Mouse (Mus musculus) limb, embryonic 14.5 days (tissue): ENCODE results near the gene Dars2. TPM values are rescaled to one million over a fixed set of nuclear protein-coding genes. Genes with fewer than 3 reads are reported as not detected.
A peak's percentile ranks its signal among the peaks of the same experiment; 100 is the strongest.

Experiments used
- ATAC-seq: fragments of 200-750 bp; cut with Nextera tagmentation; 2 replicates; pipeline ENCODE4 v1.8.0; 2017; ENCODE audit warnings: low read depth, moderate number of reproducible peaks, moderate TSS enrichment; ENCODE audit not compliant: low FRiP score
- DNase-seq: peaks from one replicate; pipeline ENCODE4 v3.0.0-alpha.2; 2015; ENCODE audit warnings: low spot score
- H3K27ac ChIP-seq: fragments of 300-500 bp; sonication (generic); replicated peaks from 2 replicates; pipeline ENCODE4 v1.5.1; 2014; ENCODE audit warnings: low read depth, mild to moderate bottlenecking, low read length, moderate library complexity, mixed read lengths
- H3K27me3 ChIP-seq: fragments of 300-500 bp; sonication (generic); 2 replicates; pipeline ENCODE4 v1.6.1; 2014; ENCODE audit warnings: low read length, mixed read lengths; ENCODE audit not compliant: control insufficient read depth, insufficient read depth
- H3K36me3 ChIP-seq: fragments of 300-500 bp; sonication (generic); 2 replicates; pipeline ENCODE4 v1.6.1; 2014; ENCODE audit warnings: mild to moderate bottlenecking, low read length, moderate library complexity, mixed read lengths; ENCODE audit not compliant: control insufficient read depth, insufficient read depth
- H3K4me1 ChIP-seq: fragments of 300-500 bp; sonication (generic); 2 replicates; pipeline ENCODE4 v1.6.1; 2014; ENCODE audit warnings: antibody characterized with exemption, low read length, mixed read lengths; ENCODE audit not compliant: control insufficient read depth, insufficient read depth
- H3K4me2 ChIP-seq: fragments of 300-500 bp; sonication (generic); replicated peaks from 2 replicates; pipeline ENCODE4 v1.6.1; 2014; ENCODE audit warnings: low read depth, mild to moderate bottlenecking, low read length, moderate library complexity; ENCODE audit not compliant: severe bottlenecking
- H3K4me3 ChIP-seq: fragments of 300-500 bp; sonication (generic); replicated peaks from 2 replicates; pipeline ENCODE4 v1.5.1; 2014; ENCODE audit warnings: low read length
- H3K9ac ChIP-seq: fragments of 300-500 bp; sonication (generic); 2 replicates; pipeline ENCODE4 v1.6.1; 2014; ENCODE audit warnings: mild to moderate bottlenecking, low read depth, low read length, moderate library complexity; ENCODE audit not compliant: severe bottlenecking
- H3K9me3 ChIP-seq: fragments of 300-500 bp; sonication (generic); 2 replicates; pipeline ENCODE4 v1.6.1; 2016; ENCODE audit warnings: low read length; ENCODE audit not compliant: control insufficient read depth
- POLR2A ChIP-seq: fragments of 200-500 bp; IDR thresholded peaks from 2 replicates; pipeline ENCODE4 v1.8.0; 2012; ENCODE audit warnings: inconsistent platforms, mild to moderate bottlenecking, moderate library complexity, borderline replicate concordance; ENCODE audit not compliant: insufficient read depth, insufficient read length; ENCODE audit errors: extremely low read depth
- WGBS: fragments of 180-500 bp; shearing (Covaris S2); extraction: QIAGEN DNeasy Blood & Tissue Kit; methylation state at CpG from one replicate; pipeline ENCODE4 v1.1.7; 2014; 5-methylcytosine and 5-hydroxymethylcytosine counted together
- polyA plus RNA-seq, 2 experiments: library from polyadenylated mRNA; depleted of rRNA in 1 of 2; stranded (reverse) in 1 of 2; unstranded in 1 of 2; fragments of >200 nt; fragmentation: Nextera tagmentation in 1 of 2; extraction: Ambion mirVana in 1 of 2; gene quantifications; 2 replicates each; pipeline versions ENCODE4 v1.2.1 to v1.2.3; 2012 to 2014

The Dars2 gene
- polyA plus RNA-seq, 2 experiments = 19.7 to 23.8 TPM

GRCm38 (mm10) chr1:161035281-161035785 is 35.1 kb downstream of the Dars2 start:
- Histone ChIP-seq H3K27ac (peak overlapping the region; percentile 89), H3K4me2 (peak overlapping the region; percentile 85), H3K9me3 (no peaks in the 10 kb centered on the region), H3K36me3 (peaks cover 55% of the 10 kb centered on the region), H3K9ac (peak overlapping the region; percentile 94), H3K27me3 (no peaks in the 10 kb centered on the region), H3K4me3 (peak overlapping the region; percentile 72), H3K4me1 (peaks cover 17% of the 10 kb centered on the region)
- TF ChIP-seq POLR2A = no peak
- ATAC-seq (peak; percentile 1; the same call in 1 of the 2 replicates), DNase-seq (peak; percentile 39)
- 0% methylated on average over 14 of the region's 14 CpGs for WGBS

GRCm38 (mm10) chr1:161034435-161035280 is 35.8 kb downstream of the Dars2 start, which contains the start of gene Zbtb37:
Zbtb37 (minus strand) TSS chr1:161034849.
- ATAC-seq = peak; percentile 93
- Histone ChIP-seq H3K9me3 (no peaks in the 10 kb centered on the region), H3K4me1 (peaks cover 17% of the 10 kb centered on the region), H3K9ac (peak within 1 kb of the TSS; percentile 94), H3K27me3 (no peaks in the 10 kb centered on the region), H3K27ac (peak within 1 kb of the TSS; percentile 90), H3K4me3 (peak within 1 kb of the TSS; percentile 72), H3K36me3 (peaks cover 60% of the 10 kb centered on the region), H3K4me2 (peak within 1 kb of the TSS; percentile 85)
- WGBS = under 1% methylated on average over 58 of the region's 76 CpGs
- DNase-seq = peak; percentile 98
- TF ChIP-seq POLR2A = peak; percentile 100; the same call in 1 of the 2 replicates

GRCm38 (mm10) chr1:161033856-161034434 is 36.5 kb downstream of the Dars2 start:
- H3K4me3 ChIP-seq = peak overlapping the region; percentile 72
- WGBS = under 1% methylated on average over 21 of the region's 21 CpGs
- H3K4me2 ChIP-seq = peak overlapping the region; percentile 65
- peaks cover 63% of the 10 kb centered on the region for H3K36me3 ChIP-seq
- ATAC-seq (no peak), DNase-seq (peak; percentile 34)
- peaks cover 17% of the 10 kb centered on the region for H3K4me1 ChIP-seq
- no peaks in the 10 kb centered on the region for H3K9me3 ChIP-seq
- peak overlapping the region; percentile 94 for H3K9ac ChIP-seq
- H3K27me3 ChIP-seq = no peaks in the 10 kb centered on the region
- 0 out of 2 replicates have a peak, but pooled peaks have one; percentile 8 for TF ChIP-seq POLR2A
- H3K27ac ChIP-seq = peak overlapping the region; percentile 90

- ATAC-seq (no peak), DNase-seq (no peak)
- Histone ChIP-seq H3K36me3 (peaks cover 50% of the 10 kb centered on the region), H3K27me3 (no peaks in the 10 kb centered on the region), H3K4me1 (peaks cover 14% of the 10 kb centered on the region), H3K4me2 (no peak overlapping the region), H3K4me3 (no peak overlapping the region), H3K9ac (no peak overlapping the region), H3K27ac (no peak overlapping the region), H3K9me3 (no peaks in the 10 kb centered on the region)
- 95% methylated on average over 7 of the region's 7 CpGs for WGBS
- no peak for TF ChIP-seq POLR2A
Measured at GRCm38 (mm10) chr1:161032345-161032744, 38.1 kb downstream of the Dars2 start.

- DNase-seq = no peak
- no peak for TF ChIP-seq POLR2A
- no peaks in the 10 kb centered on the region for H3K27me3 ChIP-seq
- H3K4me1 ChIP-seq = peaks cover 11% of the 10 kb centered on the region
- WGBS = 96% methylated on average over 9 of the region's 9 CpGs
- peaks cover 50% of the 10 kb centered on the region for H3K36me3 ChIP-seq
- no peak overlapping the region for H3K4me2 ChIP-seq
- H3K27ac ChIP-seq = no peak overlapping the region
- no peaks in the 10 kb centered on the region for H3K9me3 ChIP-seq
- H3K4me3 ChIP-seq = no peak overlapping the region
- ATAC-seq = no peak
- H3K9ac ChIP-seq = no peak overlapping the region
Measured at GRCm38 (mm10) chr1:161031881-161032280, 38.6 kb downstream of the Dars2 start.
